Mouse (Mus musculus): Measurements from ENCODE around the gene Itsn2. TPM values are rescaled to one million over a fixed set of nuclear protein-coding genes. Genes with fewer than 3 reads are reported as not detected.

The Itsn2 gene
- polyA plus RNA-seq, 1 experiment from 2014 or later: 29.7 TPM

- Histone ChIP-seq H3K27ac (no peak overlapping the region), H3K9ac (no peak overlapping the region), H3K4me2 (replicated peaks) (no peak overlapping the region), H3K36me3 (no peaks in the 10 kb centered on the region), H3K4me1 (no peaks in the 10 kb centered on the region), H3K4me3 (no peak overlapping the region), H3K27me3 (no peaks in the 10 kb centered on the region), H3K9me3 (no peaks in the 10 kb centered on the region)
- WGBS: 70% methylated on average over 4 of the region's 4 CpGs
- ATAC-seq (ENCODE audit: insufficient number of reproducible peaks, insufficient read depth, low FRiP score, low TSS enrichment): no peak
These were observed 7.3 kb downstream of the Itsn2 start for GRCm38 (mm10) chr12:4599713-4600112.

DNA sequence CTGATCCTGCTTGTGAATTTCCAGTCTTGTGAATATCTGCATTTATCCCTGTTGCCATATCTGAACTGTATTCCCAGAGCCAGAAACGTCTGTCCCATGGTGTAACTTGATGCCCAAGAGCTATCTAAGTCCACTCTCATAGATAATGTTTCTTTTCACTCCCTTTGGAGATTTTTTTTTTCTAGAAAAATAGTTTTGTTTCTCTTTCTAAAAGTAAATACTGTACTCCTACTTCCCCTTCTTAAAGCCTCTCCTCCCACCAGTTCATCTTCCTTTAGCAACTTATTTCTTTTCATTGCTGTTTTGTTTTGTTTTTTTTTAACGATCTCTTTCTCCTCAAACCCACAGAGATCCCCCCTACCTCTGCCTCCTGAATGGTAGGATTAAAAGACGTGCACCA, 14.2 kb downstream of the Itsn2 start:
- Histone ChIP-seq H3K27ac (no peak overlapping the region), H3K36me3 (no peaks in the 10 kb centered on the region), H3K9me3 (no peaks in the 10 kb centered on the region), H3K4me2 (replicated peaks) (no peak overlapping the region), H3K9ac (no peak overlapping the region), H3K4me3 (no peak overlapping the region), H3K27me3 (no peaks in the 10 kb centered on the region), H3K4me1 (0 out of 2 replicates have a peak, but pooled peaks cover 4% of the 10 kb centered on the region)
- ATAC-seq (ENCODE audit: insufficient number of reproducible peaks, insufficient read depth, low FRiP score, low TSS enrichment): no peak
- 40% methylated on average over 3 of the region's 3 CpGs for WGBS

GRCm38 (mm10) chr12:4614722-4615121, 22.3 kb downstream of the Itsn2 start:
- WGBS: 71% methylated on average over 2 of the region's 2 CpGs
- no peaks in the 10 kb centered on the region for H3K9me3 ChIP-seq
- no peak for ATAC-seq (ENCODE audit: insufficient number of reproducible peaks, insufficient read depth, low FRiP score, low TSS enrichment)

GRCm38 (mm10) chr12:4624201-4624600, 31.8 kb downstream of the Itsn2 start:
- ATAC-seq (ENCODE audit: insufficient number of reproducible peaks, insufficient read depth, low FRiP score, low TSS enrichment): no peak
- no peaks in the 10 kb centered on the region for H3K27me3 ChIP-seq
- 78% methylated on average over 1 of the region's 1 CpGs for WGBS

More at GRCm38 (mm10) chr12:4614722-4615121, 22.3 kb downstream of the Itsn2 start:
- no peak overlapping the region for H3K4me2 ChIP-seq (replicated peaks)
- H3K4me1 ChIP-seq: peaks cover 3% of the 10 kb centered on the region; the same call in 1 of the 2 replicates
- H3K4me3 ChIP-seq: no peak overlapping the region
- no peaks in the 10 kb centered on the region for H3K27me3 ChIP-seq
- H3K36me3 ChIP-seq: no peaks in the 10 kb centered on the region
- no peak overlapping the region for H3K27ac ChIP-seq
- no peak overlapping the region for H3K9ac ChIP-seq

GRCm38 (mm10) chr12:4632957-4633356, 40.5 kb downstream of the Itsn2 start:
- H3K27me3 ChIP-seq: no peaks in the 10 kb centered on the region
- 87% methylated on average over 8 of the region's 8 CpGs for WGBS
- H3K9me3 ChIP-seq: no peaks in the 10 kb centered on the region
- no peak overlapping the region for H3K9ac ChIP-seq
- H3K36me3 ChIP-seq: peaks cover 41% of the 10 kb centered on the region
- H3K4me1 ChIP-seq: no peaks in the 10 kb centered on the region
- no peak overlapping the region for H3K27ac ChIP-seq
- H3K4me2 ChIP-seq (replicated peaks): no peak overlapping the region
- no peak for ATAC-seq (ENCODE audit: insufficient number of reproducible peaks, insufficient read depth, low FRiP score, low TSS enrichment)
- no peak overlapping the region for H3K4me3 ChIP-seq

More at GRCm38 (mm10) chr12:4624201-4624600, 31.8 kb downstream of the Itsn2 start:
- Histone ChIP-seq H3K36me3 (no peaks in the 10 kb centered on the region; the same call in 1 of the 2 replicates), H3K4me1 (no peaks in the 10 kb centered on the region), H3K27ac (no peak overlapping the region), H3K4me3 (no peak overlapping the region), H3K9ac (no peak overlapping the region), H3K4me2 (replicated peaks) (no peak overlapping the region), H3K9me3 (no peaks in the 10 kb centered on the region)

- Histone ChIP-seq H3K36me3 (peaks cover 38% of the 10 kb centered on the region), H3K27ac (no peak overlapping the region), H3K4me1 (no peaks in the 10 kb centered on the region), H3K9me3 (no peaks in the 10 kb centered on the region), H3K9ac (no peak overlapping the region), H3K4me3 (no peak overlapping the region), H3K27me3 (no peaks in the 10 kb centered on the region), H3K4me2 (replicated peaks) (no peak overlapping the region)
- ATAC-seq (ENCODE audit: insufficient number of reproducible peaks, insufficient read depth, low FRiP score, low TSS enrichment): no peak
- WGBS: 85% methylated on average over 1 of the region's 1 CpGs
These were observed 46.0 kb downstream of the Itsn2 start for GRCm38 (mm10) chr12:4638438-4638837.

GRCm38 (mm10) chr12:4640737-4641136, 48.3 kb downstream of the Itsn2 start:
- WGBS: 98% methylated on average over 1 of the region's 1 CpGs
- H3K27ac ChIP-seq: no peak overlapping the region
- no peaks in the 10 kb centered on the region for H3K4me1 ChIP-seq
- H3K36me3 ChIP-seq: peaks cover 25% of the 10 kb centered on the region
- no peak overlapping the region for H3K4me3 ChIP-seq
- no peak overlapping the region for H3K9ac ChIP-seq
- no peaks in the 10 kb centered on the region for H3K27me3 ChIP-seq
- no peak for ATAC-seq (ENCODE audit: insufficient number of reproducible peaks, insufficient read depth, low FRiP score, low TSS enrichment)
- H3K9me3 ChIP-seq: no peaks in the 10 kb centered on the region
- H3K4me2 ChIP-seq (replicated peaks): no peak overlapping the region

DNA sequence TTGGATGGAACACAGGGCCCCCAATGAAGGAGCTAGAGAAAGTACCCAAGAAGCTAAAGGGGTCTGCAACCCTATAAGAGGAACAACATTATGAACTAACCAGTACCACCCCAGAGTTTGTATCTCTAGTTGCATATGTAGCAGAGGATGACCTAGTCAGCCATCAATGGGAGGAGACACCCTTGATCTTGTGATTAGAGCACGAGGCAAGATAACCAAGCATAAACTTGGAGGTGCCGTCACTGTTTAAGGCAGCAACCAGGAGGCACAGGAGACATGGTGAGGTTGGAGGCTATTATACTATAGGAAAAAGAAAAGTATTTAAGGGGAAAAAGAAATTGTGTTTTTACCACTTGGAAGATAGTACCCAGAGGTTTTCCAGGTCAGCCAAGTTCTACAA, 64.4 kb downstream of the Itsn2 start:
- WGBS: 95% methylated on average over 2 of the region's 2 CpGs

GRCm38 (mm10) chr12:4664929-4665674, 72.7 kb downstream of the Itsn2 start:
- Histone ChIP-seq H3K4me3 (no peak overlapping the region), H3K27ac (no peak overlapping the region), H3K36me3 (peaks cover 22% of the 10 kb centered on the region), H3K4me1 (no peaks in the 10 kb centered on the region), H3K9ac (no peak overlapping the region), H3K9me3 (no peaks in the 10 kb centered on the region), H3K4me2 (replicated peaks) (no peak overlapping the region), H3K27me3 (no peaks in the 10 kb centered on the region)
- no peak for ATAC-seq (ENCODE audit: insufficient number of reproducible peaks, insufficient read depth, low FRiP score, low TSS enrichment)
- 72% methylated on average over 7 of the region's 7 CpGs for WGBS

More for the DNA sequence above, 64.4 kb downstream of the Itsn2 start:
- no peak overlapping the region for H3K4me3 ChIP-seq
- no peak overlapping the region for H3K4me2 ChIP-seq (replicated peaks)
- H3K9ac ChIP-seq: no peak overlapping the region
- H3K27me3 ChIP-seq: no peaks in the 10 kb centered on the region
- H3K27ac ChIP-seq: no peak overlapping the region
- no peaks in the 10 kb centered on the region for H3K4me1 ChIP-seq
- H3K36me3 ChIP-seq: peaks cover 32% of the 10 kb centered on the region
- ATAC-seq (ENCODE audit: insufficient number of reproducible peaks, insufficient read depth, low FRiP score, low TSS enrichment): no peak
- no peaks in the 10 kb centered on the region for H3K9me3 ChIP-seq

GRCm38 (mm10) chr12:4665675-4666037, 73.2 kb downstream of the Itsn2 start:
- ATAC-seq (ENCODE audit: insufficient number of reproducible peaks, insufficient read depth, low FRiP score, low TSS enrichment): no peak
- H3K36me3 ChIP-seq: peaks cover 22% of the 10 kb centered on the region
- no peak overlapping the region for H3K27ac ChIP-seq
- no peak overlapping the region for H3K4me3 ChIP-seq
- H3K27me3 ChIP-seq: no peaks in the 10 kb centered on the region
- H3K4me1 ChIP-seq: no peaks in the 10 kb centered on the region
- no peak overlapping the region for H3K4me2 ChIP-seq (replicated peaks)
- H3K9me3 ChIP-seq: no peaks in the 10 kb centered on the region
- 84% methylated on average over 5 of the region's 5 CpGs for WGBS
- no peak overlapping the region for H3K9ac ChIP-seq

DNA sequence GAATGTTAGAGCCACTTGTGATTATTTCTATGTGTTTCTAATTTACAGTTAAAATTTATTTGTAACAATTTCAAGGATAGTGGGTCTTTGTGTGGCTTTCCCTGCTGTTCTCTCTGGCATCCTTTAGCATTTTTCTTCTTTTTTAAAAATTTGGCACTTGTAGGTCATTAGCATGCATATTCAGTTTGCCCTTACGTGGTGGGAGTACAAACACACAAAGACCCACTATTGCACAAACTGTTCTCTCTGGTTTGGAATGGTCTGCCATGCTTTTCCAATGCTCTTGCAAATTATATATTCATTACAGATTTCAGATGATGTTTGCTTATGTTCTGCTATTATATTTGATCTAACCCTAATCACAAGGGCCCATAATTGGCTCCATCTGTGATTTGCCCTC, 83.9 kb downstream of the Itsn2 start:
- ATAC-seq (ENCODE audit: insufficient number of reproducible peaks, insufficient read depth, low FRiP score, low TSS enrichment): no peak
- WGBS: 84% methylated on average over 1 of the region's 1 CpGs
- Histone ChIP-seq H3K9ac (no peak overlapping the region), H3K36me3 (peaks cover 35% of the 10 kb centered on the region), H3K4me2 (replicated peaks) (no peak overlapping the region), H3K27ac (no peak overlapping the region), H3K4me3 (no peak overlapping the region), H3K27me3 (no peaks in the 10 kb centered on the region), H3K9me3 (no peaks in the 10 kb centered on the region), H3K4me1 (no peaks in the 10 kb centered on the region)

GRCm38 (mm10) chr12:4679971-4680370, 87.5 kb downstream of the Itsn2 start:
- Histone ChIP-seq H3K27me3 (no peaks in the 10 kb centered on the region), H3K36me3 (0 out of 2 replicates have a peak, but pooled peaks cover 7% of the 10 kb centered on the region), H3K9me3 (no peaks in the 10 kb centered on the region), H3K4me1 (no peaks in the 10 kb centered on the region), H3K4me3 (no peak overlapping the region), H3K9ac (no peak overlapping the region), H3K4me2 (replicated peaks) (no peak overlapping the region), H3K27ac (no peak overlapping the region)
- WGBS: 79% methylated on average over 4 of the region's 4 CpGs
- ATAC-seq (ENCODE audit: insufficient number of reproducible peaks, insufficient read depth, low FRiP score, low TSS enrichment): no peak
